Mouse (Mus musculus) c-Kit-negative CD71-positive TER-119-positive erythroid progenitor cells, embryonic 14.5 days (primary cell): ENCODE results near the gene Erg28.

Experiments used
- DNase-seq: peaks from one replicate; pipeline ENCODE4 v3.0.0-alpha.2; 2013; ENCODE audit warnings: low read depth, low spot score

Erg28 gene

DNA sequence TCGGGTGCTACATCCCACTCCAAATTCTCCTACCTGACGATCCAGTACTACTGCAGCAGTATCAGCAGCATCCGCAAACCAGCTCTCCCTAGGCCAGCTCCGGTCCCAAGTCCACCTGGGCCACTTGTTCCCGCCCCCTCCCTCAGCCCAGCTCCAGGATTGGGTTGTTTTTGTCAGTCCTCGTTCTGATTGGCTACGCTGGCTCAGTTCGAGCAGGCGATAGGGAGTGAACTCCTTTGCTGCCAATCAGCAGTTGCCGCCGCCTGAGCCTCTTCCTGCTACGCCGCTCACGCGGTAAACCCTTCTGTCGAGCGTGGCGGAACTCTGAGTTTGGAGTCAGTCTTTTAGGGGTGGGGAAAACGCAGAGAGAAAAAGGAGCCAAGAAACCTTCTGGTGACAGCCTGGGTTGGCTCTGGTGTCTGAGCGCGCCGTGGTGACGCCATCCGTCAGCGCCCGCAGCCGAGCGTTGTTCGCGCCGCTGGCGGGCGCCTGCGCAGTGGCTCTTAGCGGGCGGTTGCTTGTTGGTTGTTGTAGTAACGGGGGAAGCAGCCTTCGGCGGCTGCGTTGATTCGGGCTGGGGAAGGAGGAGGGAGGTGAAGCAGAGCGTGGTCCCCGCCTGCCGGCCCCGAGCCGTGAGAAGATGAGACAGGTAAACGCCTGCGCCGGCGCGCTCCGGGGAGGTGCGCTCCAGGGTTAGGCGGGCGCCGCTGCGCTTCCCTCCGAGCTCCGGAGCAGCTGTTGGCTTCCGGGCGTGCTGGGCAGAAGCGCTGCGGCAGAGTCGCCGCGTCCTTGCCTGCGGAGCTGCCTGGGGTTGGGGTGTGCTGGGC, at the start of gene Erg28, which contains the start of gene Ttll5:
Erg28 (minus strand) TSS at position 113 of the 827 bp plus-strand sequence.
Ttll5 (plus strand) TSS at position 222 of the 827 bp plus-strand sequence.
- DNase-seq = peak; percentile 96

DNA sequence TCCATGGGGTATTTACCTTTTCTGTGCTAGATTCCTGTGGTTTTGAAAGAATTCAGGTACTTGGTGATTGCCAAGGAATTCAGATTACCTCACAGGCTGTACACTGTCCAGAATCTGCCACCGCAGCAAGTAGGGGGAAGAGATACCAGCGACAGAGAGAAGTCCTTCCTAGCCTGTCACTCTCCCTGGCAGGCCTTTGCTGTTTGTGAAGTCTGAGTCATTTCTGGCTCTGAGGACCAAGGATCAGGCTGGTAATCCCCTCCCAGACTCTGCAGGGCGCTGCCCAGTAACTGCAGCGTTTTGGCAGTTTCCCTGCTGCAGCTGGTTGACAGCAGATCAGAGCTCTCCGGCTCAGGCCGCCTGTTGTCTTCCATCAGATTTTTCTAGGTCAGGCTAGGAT, 45.1 kb upstream of the Erg28 start:
- DNase-seq = no peak

DNA sequence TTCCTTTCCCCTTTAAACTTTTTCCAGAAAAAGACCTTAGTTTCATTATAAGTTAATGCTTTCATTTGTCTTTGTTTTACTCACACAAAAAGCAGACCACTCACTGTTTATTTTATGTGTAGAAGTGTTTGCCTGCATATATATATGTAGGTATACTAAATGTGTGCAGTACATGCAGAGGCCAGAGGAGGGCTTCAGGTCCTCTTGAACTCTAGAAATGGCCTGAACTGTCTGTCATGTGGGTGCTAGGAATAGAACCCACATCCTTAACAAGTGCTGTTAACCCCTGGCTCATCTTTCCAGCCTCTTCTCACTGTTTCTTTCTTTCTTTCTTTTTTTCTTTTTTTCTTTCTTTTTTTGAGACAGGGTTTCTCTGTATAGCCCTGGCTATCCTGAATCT, 42.8 kb upstream of the Erg28 start:
- DNase-seq = no peak

GRCm38 (mm10) chr12:85866624-85867023, 42.3 kb upstream of the Erg28 start:
- no peak for DNase-seq

GRCm38 (mm10) chr12:85865526-85865925, 41.2 kb upstream of the Erg28 start:
- DNase-seq = no peak

DNA sequence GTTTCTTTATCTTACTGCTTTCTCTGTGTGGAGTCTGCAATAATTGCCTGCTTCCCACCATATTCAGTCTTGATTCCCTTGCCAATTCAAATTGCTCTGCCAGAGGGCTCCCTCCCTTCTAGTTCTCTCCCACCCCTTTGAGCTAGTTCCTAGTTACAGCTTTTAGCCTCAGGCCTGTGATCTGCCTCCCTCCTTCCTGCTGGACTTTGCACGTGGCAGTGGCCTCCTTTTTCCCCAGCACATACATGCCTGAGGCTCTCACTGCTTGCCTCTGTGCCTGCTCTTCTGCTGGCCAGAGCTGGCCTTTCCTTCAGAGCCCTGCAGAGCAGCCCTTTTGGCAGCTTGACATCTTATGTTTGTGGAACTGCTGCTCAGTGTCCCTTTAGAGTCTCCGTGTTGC, 38.2 kb upstream of the Erg28 start:
- no peak for DNase-seq

GRCm38 (mm10) chr12:85859511-85860189, 35.3 kb upstream of the Erg28 start:
- no peak for DNase-seq

GRCm38 (mm10) chr12:85859111-85859510, 34.8 kb upstream of the Erg28 start:
- no peak for DNase-seq

GRCm38 (mm10) chr12:85857300-85857699, 33.0 kb upstream of the Erg28 start:
- DNase-seq = no peak

- DNase-seq = no peak
Measured at GRCm38 (mm10) chr12:85854271-85854670, 29.9 kb upstream of the Erg28 start.

- DNase-seq = no peak
Measured at GRCm38 (mm10) chr12:85853836-85854235, 29.5 kb upstream of the Erg28 start.

DNA sequence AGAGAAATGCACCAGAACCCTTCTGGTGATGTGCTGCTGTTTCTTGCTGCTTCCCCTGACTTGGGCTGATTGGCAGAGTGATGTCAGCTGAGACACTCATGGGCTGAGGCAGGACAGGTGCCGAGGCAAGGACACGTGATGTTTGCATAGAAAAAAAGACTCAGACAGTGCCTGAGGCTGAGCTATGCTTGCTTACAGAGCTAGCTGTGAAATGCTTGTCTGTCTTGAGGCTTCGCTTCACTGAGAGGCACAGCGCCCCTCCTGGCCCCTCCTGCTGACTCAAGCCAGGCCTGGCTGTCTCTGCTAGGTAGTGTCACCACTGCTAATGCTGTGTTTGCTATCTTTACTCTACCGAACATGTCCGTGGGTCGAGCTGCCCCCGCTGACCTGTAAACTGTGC, 26.3 kb upstream of the Erg28 start:
- no peak for DNase-seq

DNA sequence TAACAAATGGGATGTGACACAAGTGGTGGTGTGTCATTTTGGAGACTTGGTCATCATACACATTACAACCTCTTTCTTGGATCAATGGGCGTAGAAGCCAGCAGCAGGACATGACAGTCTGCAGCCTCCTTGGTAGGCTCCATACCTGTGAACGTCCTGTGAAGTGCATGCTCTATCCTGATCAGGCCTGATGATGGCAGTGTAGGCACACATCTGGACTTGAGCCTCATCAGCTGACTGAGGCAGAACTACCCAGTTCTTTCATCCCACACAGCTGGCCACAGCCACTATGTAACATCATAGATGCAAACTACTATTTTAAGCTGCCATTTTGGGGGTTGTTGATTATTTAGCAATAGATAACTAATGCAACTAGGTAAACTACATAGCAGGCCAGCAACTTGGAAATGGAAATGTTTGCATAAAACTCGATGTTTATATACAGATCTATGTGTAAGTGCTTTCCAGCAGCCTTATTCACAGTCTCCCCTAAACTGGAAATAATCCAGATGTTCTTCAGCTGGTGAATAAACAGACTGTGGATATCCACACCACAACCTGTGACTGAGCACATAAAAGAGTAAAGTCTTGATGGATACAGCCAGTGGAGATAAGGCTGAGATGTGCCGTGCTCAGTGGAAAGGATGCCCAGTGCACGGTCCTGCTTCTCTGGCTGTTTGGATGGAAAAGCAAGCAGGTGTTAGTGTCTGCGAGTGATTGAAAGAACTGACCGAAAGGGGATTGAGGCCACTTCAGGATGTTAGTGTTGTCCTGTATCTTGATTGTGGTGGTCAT, 24.0 kb upstream of the Erg28 start:
- DNase-seq = no peak

GRCm38 (mm10) chr12:85839371-85840000, 15.1 kb upstream of the Erg28 start:
- no peak for DNase-seq

- no peak for DNase-seq
Measured at GRCm38 (mm10) chr12:85837765-85838164, 13.4 kb upstream of the Erg28 start.

- no peak for DNase-seq
Measured at GRCm38 (mm10) chr12:85834543-85834942, 10.2 kb upstream of the Erg28 start.

- DNase-seq = no peak
Measured at GRCm38 (mm10) chr12:85830691-85831090, 6.3 kb upstream of the Erg28 start.

DNA sequence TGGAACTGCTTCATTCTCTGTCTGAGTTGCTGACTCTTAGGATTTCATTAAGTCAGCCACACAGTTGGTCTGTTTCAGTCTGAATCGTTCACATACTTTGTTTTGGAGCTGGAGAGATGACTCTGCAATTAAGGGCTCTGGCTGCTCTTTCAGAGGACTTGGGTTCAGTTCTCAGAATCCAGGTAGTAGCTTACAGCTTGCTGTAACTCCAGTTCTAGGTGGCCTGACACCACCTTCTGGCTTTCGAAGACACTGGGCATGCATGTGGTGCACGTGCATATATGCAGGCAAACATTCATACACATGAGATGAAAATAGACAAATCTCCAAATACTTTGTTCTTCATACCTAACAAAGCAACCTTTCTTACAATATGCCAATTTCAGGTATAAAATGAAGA, 5.5 kb upstream of the Erg28 start:
- DNase-seq = no peak

GRCm38 (mm10) chr12:85828856-85829255, 4.5 kb upstream of the Erg28 start:
- no peak for DNase-seq

GRCm38 (mm10) chr12:85825822-85826221, 1.5 kb upstream of the Erg28 start:
- no peak for DNase-seq

- DNase-seq = no peak
Measured at GRCm38 (mm10) chr12:85825361-85825760, 1.0 kb upstream of the Erg28 start.

DNA sequence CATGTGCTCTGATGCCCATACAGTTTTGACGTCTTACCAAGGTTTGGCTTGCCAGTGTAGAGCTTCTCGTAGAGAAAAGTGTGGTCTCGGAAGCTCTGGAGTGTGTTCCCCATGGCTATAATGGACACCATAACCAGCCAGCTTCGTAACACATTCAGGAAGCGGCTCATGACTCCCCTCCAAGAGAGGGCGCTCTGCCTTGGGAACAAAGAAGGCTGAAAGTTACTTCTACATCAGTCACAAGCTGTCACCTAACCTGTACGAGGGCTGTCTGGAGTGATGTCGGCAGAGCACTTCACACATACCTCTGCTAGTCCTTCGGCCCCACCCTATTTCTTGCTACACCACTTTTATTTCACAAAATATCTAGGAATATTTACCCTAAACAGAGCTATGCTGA, 2.3 kb downstream of the Erg28 start:
- no peak for DNase-seq
